Mouse (Mus musculus): ENCODE data around the gene Crybb1.

DNA sequence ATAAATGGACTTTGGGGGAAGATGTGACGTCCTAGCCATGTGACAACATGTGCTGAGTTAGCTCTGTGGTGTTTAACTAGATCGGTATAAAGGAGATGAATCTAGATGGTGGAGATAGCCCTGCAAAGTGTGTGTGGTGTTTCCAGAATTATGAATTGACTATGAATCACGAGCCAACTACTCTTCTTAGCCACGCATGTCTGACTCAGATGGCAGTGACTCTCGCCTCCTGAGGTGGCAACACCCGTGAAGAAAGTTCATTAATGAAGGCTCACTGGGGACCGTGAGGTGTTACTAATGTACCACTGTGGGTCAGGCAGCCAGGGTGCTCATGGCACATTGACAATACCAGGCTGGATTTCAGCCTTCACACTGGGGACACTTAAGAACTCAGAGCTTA, 8.5 kb downstream of the Crybb1 start:
- TF ChIP-seq CTCF (IDR thresholded peaks at IDR 0.05; ENCODE audit: control insufficient read depth, insufficient read depth, insufficient replicate concordance, low read depth, low read length) = no peak
- no peak for TF ChIP-seq POLR2A (IDR thresholded peaks at IDR 0.05; ENCODE audit: control insufficient read depth, low read depth, low read length)

All from testis, adult 2 months (tissue).